Mouse (Mus musculus) heart, postnatal 0 days (tissue): ENCODE measurements around the gene H2al2a. TPM values are rescaled to one million over a fixed set of nuclear protein-coding genes. Genes with fewer than 3 reads are reported as not detected.
A peak's percentile ranks its signal among the peaks of the same experiment; 100 is the strongest.

Experiments used
- ATAC-seq: fragments of 200-750 bp; cut with Nextera tagmentation; 2 replicates; pipeline ENCODE4 v1.8.0; 2017; ENCODE audit warnings: low read depth, moderate number of reproducible peaks, moderate library complexity; ENCODE audit not compliant: insufficient read depth
- DNase-seq: peaks from one replicate; pipeline ENCODE4 v3.0.0-alpha.2; 2016; ENCODE audit warnings: low spot score
- H3K27ac ChIP-seq: fragments of 300-500 bp; sonication (generic); 2 replicates; pipeline ENCODE4 v1.5.1; 2014; ENCODE audit warnings: low read depth, mild to moderate bottlenecking
- H3K27me3 ChIP-seq: fragments of 300-500 bp; sonication (generic); 2 replicates; pipeline ENCODE4 v1.6.1; 2014; ENCODE audit warnings: low read length, mixed read lengths; ENCODE audit not compliant: control insufficient read depth, insufficient read depth
- H3K36me3 ChIP-seq: fragments of 300-500 bp; sonication (generic); replicated peaks from 2 replicates; pipeline ENCODE4 v1.6.1; 2014; ENCODE audit warnings: low read length, mixed read lengths; ENCODE audit not compliant: control insufficient read depth, insufficient read depth
- H3K4me1 ChIP-seq: fragments of 300-500 bp; sonication (generic); 2 replicates; pipeline ENCODE4 v1.6.1; 2014; ENCODE audit warnings: antibody characterized with exemption; ENCODE audit not compliant: control insufficient read depth, insufficient read depth
- H3K4me2 ChIP-seq: fragments of 300-500 bp; sonication (generic); 2 replicates; pipeline ENCODE4 v1.6.1; 2014; ENCODE audit warnings: low read depth, mild to moderate bottlenecking, low read length, moderate library complexity
- H3K4me3 ChIP-seq: fragments of 300-500 bp; sonication (generic); 2 replicates; pipeline ENCODE4 v1.5.1; 2014; ENCODE audit warnings: low read depth, low read length
- H3K9ac ChIP-seq: fragments of 300-500 bp; sonication (generic); replicated peaks from 2 replicates; pipeline ENCODE4 v1.6.1; 2014; ENCODE audit warnings: low read depth, low read length, mixed read lengths
- H3K9me3 ChIP-seq: fragments of 300-500 bp; sonication (generic); replicated peaks from 2 replicates; pipeline ENCODE4 v1.6.1; 2016; ENCODE audit warnings: low read length; ENCODE audit not compliant: control insufficient read depth
- CTCF ChIP-seq: IDR thresholded peaks from 2 replicates; pipeline ENCODE4 v1.5.1; 2016; ENCODE audit warnings: antibody characterized with exemption, control low read depth, low read depth
- EP300 ChIP-seq: IDR thresholded peaks from 2 replicates; pipeline ENCODE4 v1.6.1; 2016; ENCODE audit warnings: antibody characterized with exemption, low read depth
- WGBS: fragments of 180-500 bp; shearing (Covaris S2); extraction: QIAGEN DNeasy Blood & Tissue Kit; methylation state at CpG from one replicate; pipeline ENCODE4 v1.1.7; 2014; 5-methylcytosine and 5-hydroxymethylcytosine counted together
- polyA plus RNA-seq: library from polyadenylated mRNA; unstranded; fragments of >200 nt; fragmentation: Nextera tagmentation; extraction: Ambion mirVana; gene quantifications from 2 replicates; pipeline ENCODE4 v1.2.1, GENCODE M21; 2015
- total RNA-seq: library from RNA; depleted of rRNA; stranded (reverse); fragments of >200 nt; gene quantifications from 2 replicates; pipeline ENCODE4 v1.2.3, GENCODE M21; 2014; ENCODE audit warnings: low replicate concordance

The H2al2a gene
- total and polyA plus RNA-seq, 2 experiments from 2014 or later = not detected

GRCm38 (mm10) chr2:17975601-17976327 lies 21.0 kb downstream of the H2al2a start:
- H3K4me2 ChIP-seq = no peak overlapping the region
- no peak overlapping the region for H3K27ac ChIP-seq
- no peak overlapping the region for H3K9ac ChIP-seq
- H3K27me3 ChIP-seq = no peaks in the 10 kb centered on the region
- DNase-seq (no peak), ATAC-seq (no peak)
- H3K4me1 ChIP-seq = 0 out of 2 replicates have a peak, but pooled peaks cover 3% of the 10 kb centered on the region
- no peak overlapping the region for H3K4me3 ChIP-seq
- H3K36me3 ChIP-seq = no peaks in the 10 kb centered on the region
- 44% methylated on average over 4 of the region's 4 CpGs for WGBS
- H3K9me3 ChIP-seq = no peaks in the 10 kb centered on the region
- no peak for TF ChIP-seq CTCF
- TF ChIP-seq EP300 = no peak

- H3K36me3 ChIP-seq = no peaks in the 10 kb centered on the region
- no peaks in the 10 kb centered on the region for H3K9me3 ChIP-seq
- no peak overlapping the region for H3K9ac ChIP-seq
- TF ChIP-seq EP300 = no peak
- TF ChIP-seq CTCF = no peak
- H3K4me3 ChIP-seq = no peak overlapping the region
- H3K4me1 ChIP-seq = 0 out of 2 replicates have a peak, but pooled peaks cover 3% of the 10 kb centered on the region
- DNase-seq (no peak), ATAC-seq (peak; percentile 57; the same call in 1 of the 2 replicates)
- 60% methylated on average over 2 of the region's 2 CpGs for WGBS
- 0 out of 2 replicates have a peak overlapping the region, but pooled peaks have one; percentile 20 for H3K27ac ChIP-seq
- no peaks in the 10 kb centered on the region for H3K27me3 ChIP-seq
- H3K4me2 ChIP-seq = no peak overlapping the region
Observed at GRCm38 (mm10) chr2:17973868-17974440, 22.8 kb downstream of the H2al2a start.

GRCm38 (mm10) chr2:17973246-17973645 lies 23.5 kb downstream of the H2al2a start:
- H3K4me1 ChIP-seq = 0 out of 2 replicates have a peak, but pooled peaks cover 3% of the 10 kb centered on the region
- TF ChIP-seq EP300 = no peak
- no peak for TF ChIP-seq CTCF
- DNase-seq (no peak), ATAC-seq (no peak)
- H3K36me3 ChIP-seq = no peaks in the 10 kb centered on the region
- H3K9ac ChIP-seq = no peak overlapping the region
- H3K27ac ChIP-seq = no peak overlapping the region
- H3K9me3 ChIP-seq = no peaks in the 10 kb centered on the region
- no peak overlapping the region for H3K4me3 ChIP-seq
- 66% methylated on average over 5 of the region's 5 CpGs for WGBS
- no peaks in the 10 kb centered on the region for H3K27me3 ChIP-seq
- no peak overlapping the region for H3K4me2 ChIP-seq

GRCm38 (mm10) chr2:17972843-17973242 lies 23.9 kb downstream of the H2al2a start:
- WGBS = 96% methylated on average over 2 of the region's 2 CpGs
- H3K36me3 ChIP-seq = no peaks in the 10 kb centered on the region
- no peak overlapping the region for H3K4me3 ChIP-seq
- H3K4me2 ChIP-seq = no peak overlapping the region
- no peak overlapping the region for H3K27ac ChIP-seq
- H3K9ac ChIP-seq = no peak overlapping the region
- H3K9me3 ChIP-seq = no peaks in the 10 kb centered on the region
- TF ChIP-seq CTCF (no peak), EP300 (no peak)
- ATAC-seq (no peak), DNase-seq (no peak)
- 0 out of 2 replicates have a peak, but pooled peaks cover 3% of the 10 kb centered on the region for H3K4me1 ChIP-seq
- H3K27me3 ChIP-seq = no peaks in the 10 kb centered on the region

- Histone ChIP-seq H3K27ac (no peak overlapping the region), H3K4me1 (0 out of 2 replicates have a peak, but pooled peaks cover 3% of the 10 kb centered on the region), H3K9ac (no peak overlapping the region), H3K4me3 (no peak overlapping the region), H3K9me3 (no peaks in the 10 kb centered on the region), H3K4me2 (no peak overlapping the region), H3K36me3 (no peaks in the 10 kb centered on the region), H3K27me3 (no peaks in the 10 kb centered on the region)
- ATAC-seq (no peak), DNase-seq (no peak)
- WGBS = 81% methylated on average over 6 of the region's 6 CpGs
- no peak for TF ChIP-seq EP300
- TF ChIP-seq CTCF = no peak
Observed at GRCm38 (mm10) chr2:17971407-17971806, 25.4 kb downstream of the H2al2a start.
